Mouse (Mus musculus): ENCODE results near the gene Nudt8. TPM values are rescaled to one million over a fixed set of nuclear protein-coding genes. Genes with fewer than 3 reads are reported as not detected.

Gene Nudt8
- polyA plus RNA-seq, 1 experiment from 2014 or later = 42.2 TPM

GRCm38 (mm10) chr19:4011086-4011485 lies 10.7 kb downstream of the Nudt8 start:
- no peak overlapping the region for H3K9ac ChIP-seq (replicated peaks; ENCODE audit: low read depth, low read length)
- H3K4me1 ChIP-seq (ENCODE audit: control insufficient read depth, insufficient read depth, low read length) = peaks cover 11% of the 10 kb centered on the region; the same call in 1 of the 2 replicates
- H3K9me3 ChIP-seq (ENCODE audit: control insufficient read depth, low read depth, low read length) = no peaks in the 10 kb centered on the region
- no peaks in the 10 kb centered on the region for H3K27me3 ChIP-seq (ENCODE audit: control insufficient read depth, insufficient read depth, low read length)
- peaks cover 22% of the 10 kb centered on the region for H3K36me3 ChIP-seq (ENCODE audit: control insufficient read depth, insufficient read depth, low read length)
- no peak overlapping the region for H3K4me3 ChIP-seq (ENCODE audit: low read depth, low read length)
- ATAC-seq (ENCODE audit: insufficient number of reproducible peaks, insufficient read depth, low FRiP score, low read depth) = no peak
- WGBS = 92% methylated on average over 5 of the region's 5 CpGs
- no peak overlapping the region for H3K27ac ChIP-seq (ENCODE audit: low read length)
- H3K4me2 ChIP-seq (replicated peaks; ENCODE audit: low read depth, low read length) = no peak overlapping the region

- H3K4me2 ChIP-seq (replicated peaks; ENCODE audit: low read depth, low read length) = peak within 1 kb of the TSS; percentile 75
- peak within 1 kb of the TSS; percentile 76 for H3K9ac ChIP-seq (replicated peaks; ENCODE audit: low read depth, low read length)
- no peaks in the 10 kb centered on the region for H3K9me3 ChIP-seq (ENCODE audit: control insufficient read depth, low read depth, low read length)
- H3K27me3 ChIP-seq (ENCODE audit: control insufficient read depth, insufficient read depth, low read length) = no peaks in the 10 kb centered on the region
- peak within 1 kb of the TSS; percentile 90 for H3K4me3 ChIP-seq (ENCODE audit: low read depth, low read length)
- ATAC-seq (ENCODE audit: insufficient number of reproducible peaks, insufficient read depth, low FRiP score, low read depth) = peak; percentile 99
- H3K27ac ChIP-seq (ENCODE audit: low read length) = peak within 1 kb of the TSS; percentile 39; the same call in 1 of the 2 replicates
- WGBS = 0% methylated on average over 45 of the region's 45 CpGs
- H3K4me1 ChIP-seq (ENCODE audit: control insufficient read depth, insufficient read depth, low read length) = peaks cover 11% of the 10 kb centered on the region; the same call in 1 of the 2 replicates
- H3K36me3 ChIP-seq (ENCODE audit: control insufficient read depth, insufficient read depth, low read length) = peaks cover 12% of the 10 kb centered on the region
Measured at GRCm38 (mm10) chr19:4012432-4013022, 12.1 kb downstream of the Nudt8 start, which contains the start of gene Ndufv1. TSS of gene Ndufv1 (minus strand) at chr19:4012806.

DNA sequence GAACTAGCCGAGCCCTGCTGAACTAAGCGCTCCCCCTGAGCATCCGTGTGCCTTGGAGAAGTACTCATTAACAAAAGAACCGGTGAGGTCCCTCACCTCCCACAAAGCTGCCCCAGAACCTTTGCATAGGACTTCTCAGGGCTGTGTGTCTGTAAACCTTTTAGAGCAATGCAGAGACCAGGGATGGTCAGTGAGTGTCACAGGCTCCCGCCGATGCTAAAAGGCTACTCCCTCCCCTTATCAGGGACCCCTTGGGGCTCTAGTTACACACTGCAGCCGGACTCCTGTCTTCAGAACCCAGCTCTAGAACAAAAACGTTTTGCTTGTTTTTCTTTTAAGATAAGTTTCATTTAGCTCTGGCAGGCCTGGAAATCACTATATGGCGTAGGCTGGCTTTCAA lies 12.7 kb downstream of the Nudt8 start:
- Histone ChIP-seq H3K4me2 (replicated peaks; ENCODE audit: low read depth, low read length) (peak overlapping the region; percentile 55), H3K27ac (ENCODE audit: low read length) (0 out of 2 replicates have a peak overlapping the region, but pooled peaks have one; percentile 10), H3K9ac (replicated peaks; ENCODE audit: low read depth, low read length) (peak overlapping the region; percentile 76; the same call in 1 of the 2 replicates), H3K4me1 (ENCODE audit: control insufficient read depth, insufficient read depth, low read length) (peaks cover 11% of the 10 kb centered on the region; the same call in 1 of the 2 replicates), H3K4me3 (ENCODE audit: low read depth, low read length) (peak overlapping the region; percentile 90), H3K36me3 (ENCODE audit: control insufficient read depth, insufficient read depth, low read length) (peaks cover 6% of the 10 kb centered on the region), H3K9me3 (ENCODE audit: control insufficient read depth, low read depth, low read length) (no peaks in the 10 kb centered on the region), H3K27me3 (ENCODE audit: control insufficient read depth, insufficient read depth, low read length) (no peaks in the 10 kb centered on the region)
- peak; percentile 11; the same call in 1 of the 2 replicates for ATAC-seq (ENCODE audit: insufficient number of reproducible peaks, insufficient read depth, low FRiP score, low read depth)
- 15% methylated on average over 9 of the region's 9 CpGs for WGBS

- Histone ChIP-seq H3K27ac (ENCODE audit: low read length) (no peak overlapping the region), H3K4me1 (ENCODE audit: control insufficient read depth, insufficient read depth, low read length) (peaks cover 17% of the 10 kb centered on the region), H3K36me3 (ENCODE audit: control insufficient read depth, insufficient read depth, low read length) (no peaks in the 10 kb centered on the region; the same call in 1 of the 2 replicates), H3K27me3 (ENCODE audit: control insufficient read depth, insufficient read depth, low read length) (no peaks in the 10 kb centered on the region), H3K9ac (replicated peaks; ENCODE audit: low read depth, low read length) (no peak overlapping the region), H3K4me2 (replicated peaks; ENCODE audit: low read depth, low read length) (no peak overlapping the region), H3K9me3 (ENCODE audit: control insufficient read depth, low read depth, low read length) (no peaks in the 10 kb centered on the region), H3K4me3 (ENCODE audit: low read depth, low read length) (no peak overlapping the region)
- no peak for ATAC-seq (ENCODE audit: insufficient number of reproducible peaks, insufficient read depth, low FRiP score, low read depth)
Measured at GRCm38 (mm10) chr19:4014802-4015201, 14.4 kb downstream of the Nudt8 start.

GRCm38 (mm10) chr19:4015635-4016034 lies 15.3 kb downstream of the Nudt8 start:
- WGBS = 67% methylated on average over 5 of the region's 5 CpGs
- H3K27me3 ChIP-seq (ENCODE audit: control insufficient read depth, insufficient read depth, low read length) = no peaks in the 10 kb centered on the region

GRCm38 (mm10) chr19:4017921-4018587 lies 17.7 kb downstream of the Nudt8 start:
- 41% methylated on average over 10 of the region's 10 CpGs for WGBS
- Histone ChIP-seq H3K4me2 (replicated peaks; ENCODE audit: low read depth, low read length) (no peak overlapping the region), H3K9ac (replicated peaks; ENCODE audit: low read depth, low read length) (no peak overlapping the region), H3K27me3 (ENCODE audit: control insufficient read depth, insufficient read depth, low read length) (no peaks in the 10 kb centered on the region), H3K9me3 (ENCODE audit: control insufficient read depth, low read depth, low read length) (no peaks in the 10 kb centered on the region), H3K36me3 (ENCODE audit: control insufficient read depth, insufficient read depth, low read length) (no peaks in the 10 kb centered on the region), H3K27ac (ENCODE audit: low read length) (no peak overlapping the region), H3K4me1 (ENCODE audit: control insufficient read depth, insufficient read depth, low read length) (peaks cover 8% of the 10 kb centered on the region), H3K4me3 (ENCODE audit: low read depth, low read length) (no peak overlapping the region)
- no peak for ATAC-seq (ENCODE audit: insufficient number of reproducible peaks, insufficient read depth, low FRiP score, low read depth)

More at GRCm38 (mm10) chr19:4015635-4016034, 15.3 kb downstream of the Nudt8 start:
- H3K27ac ChIP-seq (ENCODE audit: low read length) = no peak overlapping the region
- H3K4me3 ChIP-seq (ENCODE audit: low read depth, low read length) = no peak overlapping the region
- no peak overlapping the region for H3K9ac ChIP-seq (replicated peaks; ENCODE audit: low read depth, low read length)
- H3K9me3 ChIP-seq (ENCODE audit: control insufficient read depth, low read depth, low read length) = no peaks in the 10 kb centered on the region
- H3K4me1 ChIP-seq (ENCODE audit: control insufficient read depth, insufficient read depth, low read length) = peaks cover 17% of the 10 kb centered on the region
- no peak overlapping the region for H3K4me2 ChIP-seq (replicated peaks; ENCODE audit: low read depth, low read length)
- H3K36me3 ChIP-seq (ENCODE audit: control insufficient read depth, insufficient read depth, low read length) = no peaks in the 10 kb centered on the region
- ATAC-seq (ENCODE audit: insufficient number of reproducible peaks, insufficient read depth, low FRiP score, low read depth) = no peak

DNA sequence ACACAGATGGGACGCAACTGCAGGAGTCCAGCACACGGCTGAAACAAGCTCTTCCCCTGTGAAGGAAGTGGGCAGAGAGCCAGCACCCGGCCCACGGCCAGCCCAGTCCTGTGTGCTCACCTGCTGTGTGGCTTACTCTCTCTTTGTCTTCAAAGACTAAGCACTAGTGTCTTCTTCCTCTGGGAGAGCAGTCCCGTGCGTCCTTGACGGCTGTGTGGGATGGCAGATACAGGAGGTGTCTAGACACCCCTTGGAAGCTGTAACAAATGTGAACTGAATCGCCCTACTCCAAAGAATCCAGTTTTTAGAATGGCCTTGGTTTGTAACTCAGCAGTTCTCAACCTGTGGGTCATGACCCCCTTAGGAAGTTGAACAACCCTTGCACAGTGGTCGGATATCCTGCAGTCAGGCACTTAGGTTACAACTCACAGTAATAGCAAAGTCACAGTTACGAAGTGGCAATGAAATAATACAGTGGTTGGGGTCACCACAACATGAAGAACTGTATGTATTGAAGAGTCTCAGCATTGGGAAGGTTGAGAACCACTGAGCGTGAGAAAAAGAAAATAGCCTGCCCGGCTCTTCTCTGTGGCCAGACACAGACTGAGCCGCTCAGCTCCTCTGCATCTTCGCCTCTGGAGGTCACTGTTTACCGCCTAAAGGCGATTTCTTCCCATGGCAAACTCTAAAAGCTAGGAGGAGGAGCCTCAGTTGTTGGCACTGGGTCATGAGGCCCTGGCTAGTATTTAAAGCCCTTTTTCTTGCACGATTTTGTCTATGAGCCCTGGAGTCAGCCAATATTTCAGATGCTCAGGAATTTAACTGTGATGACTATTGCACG lies 18.6 kb downstream of the Nudt8 start:
- peak; percentile 90 for ATAC-seq (ENCODE audit: insufficient number of reproducible peaks, insufficient read depth, low FRiP score, low read depth)
- Histone ChIP-seq H3K4me1 (ENCODE audit: control insufficient read depth, insufficient read depth, low read length) (peaks cover 5% of the 10 kb centered on the region; the same call in 1 of the 2 replicates), H3K27me3 (ENCODE audit: control insufficient read depth, insufficient read depth, low read length) (no peaks in the 10 kb centered on the region), H3K27ac (ENCODE audit: low read length) (no peak overlapping the region), H3K9ac (replicated peaks; ENCODE audit: low read depth, low read length) (no peak overlapping the region), H3K4me3 (ENCODE audit: low read depth, low read length) (no peak overlapping the region), H3K9me3 (ENCODE audit: control insufficient read depth, low read depth, low read length) (no peaks in the 10 kb centered on the region), H3K4me2 (replicated peaks; ENCODE audit: low read depth, low read length) (no peak overlapping the region), H3K36me3 (ENCODE audit: control insufficient read depth, insufficient read depth, low read length) (no peaks in the 10 kb centered on the region)
- 29% methylated on average over 18 of the region's 18 CpGs for WGBS

- Histone ChIP-seq H3K36me3 (ENCODE audit: control insufficient read depth, insufficient read depth, low read length) (no peaks in the 10 kb centered on the region), H3K4me1 (ENCODE audit: control insufficient read depth, insufficient read depth, low read length) (peaks cover 5% of the 10 kb centered on the region; the same call in 1 of the 2 replicates), H3K4me2 (replicated peaks; ENCODE audit: low read depth, low read length) (no peak overlapping the region), H3K9me3 (ENCODE audit: control insufficient read depth, low read depth, low read length) (no peaks in the 10 kb centered on the region), H3K4me3 (ENCODE audit: low read depth, low read length) (no peak overlapping the region), H3K27ac (ENCODE audit: low read length) (no peak overlapping the region), H3K9ac (replicated peaks; ENCODE audit: low read depth, low read length) (no peak overlapping the region), H3K27me3 (ENCODE audit: control insufficient read depth, insufficient read depth, low read length) (no peaks in the 10 kb centered on the region)
- no peak for ATAC-seq (ENCODE audit: insufficient number of reproducible peaks, insufficient read depth, low FRiP score, low read depth)
- WGBS = 67% methylated on average over 7 of the region's 7 CpGs
Measured at GRCm38 (mm10) chr19:4023185-4023584, 22.8 kb downstream of the Nudt8 start.

Data from stomach, embryonic 14.5 days (tissue).